Mouse (Mus musculus): Measurements from ENCODE around the gene Tpm1. TPM values are rescaled to one million over a fixed set of nuclear protein-coding genes. Genes with fewer than 3 reads are reported as not detected.

The Tpm1 gene
- polyA plus RNA-seq, 1 experiment from 2014 or later, result 136 TPM

DNA sequence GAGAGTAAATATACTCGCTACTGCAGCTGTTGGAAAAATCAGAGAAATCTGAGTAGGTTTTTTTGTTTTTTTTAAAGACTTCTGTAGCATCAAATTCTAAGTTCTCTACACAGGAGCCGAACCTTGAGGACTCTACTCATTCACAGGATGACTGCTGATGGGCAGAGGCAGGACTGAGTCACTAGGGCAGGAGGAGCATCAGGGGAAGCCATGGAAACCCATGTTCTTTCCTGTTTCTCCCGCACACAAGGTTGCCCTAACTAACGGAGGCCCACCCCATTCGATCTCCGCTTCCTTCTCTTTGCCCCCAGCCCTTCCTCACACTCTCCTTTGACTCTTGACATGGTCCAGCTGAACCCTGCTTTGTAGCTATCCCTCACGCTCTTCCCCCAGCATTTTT lies 10.5 kb downstream of the Tpm1 start:
- Histone ChIP-seq H3K4me2 (0 out of 2 replicates have a peak overlapping the region, but pooled peaks have one; percentile 70), H3K4me3 (replicated peaks) (no peak overlapping the region), H3K9ac (0 out of 2 replicates have a peak overlapping the region, but pooled peaks have one; percentile 19), H3K4me1 (replicated peaks) (peaks cover 64% of the 10 kb centered on the region), H3K27ac (replicated peaks) (peak overlapping the region; percentile 98), H3K36me3 (replicated peaks) (peaks cover 36% of the 10 kb centered on the region), H3K9me3 (replicated peaks) (peaks cover 7% of the 10 kb centered on the region), H3K27me3 (no peaks in the 10 kb centered on the region)
- no peak for ATAC-seq (ENCODE audit: insufficient read depth)
- WGBS (ENCODE audit: insufficient replicate concordance), result 64% methylated on average over 7 of the region's 7 CpGs

DNA sequence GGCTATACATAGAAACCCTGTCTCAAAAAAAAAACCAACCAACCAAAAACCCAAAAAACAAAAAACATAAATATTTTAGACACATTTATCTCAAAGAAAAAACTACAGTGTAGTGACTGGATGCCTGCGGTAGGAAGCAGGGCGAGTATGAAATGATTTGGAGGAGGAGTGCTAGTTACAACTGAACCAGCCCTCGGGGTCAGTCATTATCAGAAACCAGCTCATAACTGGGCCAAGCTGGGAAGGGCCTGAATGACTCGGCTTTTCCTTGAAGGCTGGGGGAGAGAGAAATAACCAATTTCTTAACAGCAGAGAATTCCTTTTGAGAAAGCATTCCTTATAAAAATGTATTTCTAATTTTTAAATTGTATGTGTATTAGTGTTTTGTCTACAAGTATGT lies 11.5 kb downstream of the Tpm1 start:
- H3K9ac ChIP-seq, result peak overlapping the region; percentile 20; the same call in 1 of the 2 replicates
- H3K36me3 ChIP-seq (replicated peaks), result peaks cover 46% of the 10 kb centered on the region
- H3K9me3 ChIP-seq (replicated peaks), result peaks cover 7% of the 10 kb centered on the region
- H3K4me2 ChIP-seq, result peak overlapping the region; percentile 47
- WGBS (ENCODE audit: insufficient replicate concordance), result 26% methylated on average over 4 of the region's 4 CpGs
- H3K4me3 ChIP-seq (replicated peaks), result no peak overlapping the region
- H3K27ac ChIP-seq (replicated peaks), result peak overlapping the region; percentile 98
- H3K27me3 ChIP-seq, result no peaks in the 10 kb centered on the region
- peaks cover 64% of the 10 kb centered on the region for H3K4me1 ChIP-seq (replicated peaks)
- ATAC-seq (ENCODE audit: insufficient read depth), result peak; percentile 42

DNA sequence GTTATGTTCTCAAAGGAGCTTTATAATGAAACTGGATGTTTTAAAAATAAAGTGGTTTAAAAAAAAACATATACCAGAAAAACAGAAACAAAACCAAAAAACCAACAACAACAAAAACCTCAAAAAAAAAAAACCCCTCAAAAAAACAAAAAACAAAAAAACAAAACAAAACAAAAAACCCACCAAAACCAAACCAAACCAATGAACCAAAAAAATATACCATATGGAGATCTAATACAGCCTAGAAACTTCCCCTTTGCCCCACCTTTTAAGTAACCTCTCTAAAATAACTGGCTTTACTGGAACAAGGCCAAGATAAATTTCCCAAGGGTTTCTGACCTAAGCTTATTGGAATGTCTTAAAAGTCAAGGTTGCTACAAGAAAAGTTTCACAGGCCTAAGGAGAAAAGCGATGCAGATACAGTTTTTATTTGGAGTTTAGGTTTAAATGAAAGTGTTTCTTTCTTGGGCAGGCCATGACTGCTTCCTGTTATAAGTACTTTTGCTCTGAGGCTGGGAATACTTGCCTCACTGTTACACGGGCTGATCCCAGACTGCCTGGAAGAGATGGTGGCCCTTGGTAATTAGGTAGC lies 12.6 kb downstream of the Tpm1 start:
- Histone ChIP-seq H3K36me3 (replicated peaks) (peaks cover 56% of the 10 kb centered on the region), H3K9ac (peak overlapping the region; percentile 20; the same call in 1 of the 2 replicates), H3K27me3 (no peaks in the 10 kb centered on the region), H3K4me2 (0 out of 2 replicates have a peak overlapping the region, but pooled peaks have one; percentile 47), H3K9me3 (replicated peaks) (peaks cover 7% of the 10 kb centered on the region), H3K4me3 (replicated peaks) (no peak overlapping the region), H3K27ac (replicated peaks) (peak overlapping the region; percentile 98), H3K4me1 (replicated peaks) (peaks cover 56% of the 10 kb centered on the region)
- ATAC-seq (ENCODE audit: insufficient read depth), result no peak
- 68% methylated on average over 2 of the region's 2 CpGs for WGBS (ENCODE audit: insufficient replicate concordance)

DNA sequence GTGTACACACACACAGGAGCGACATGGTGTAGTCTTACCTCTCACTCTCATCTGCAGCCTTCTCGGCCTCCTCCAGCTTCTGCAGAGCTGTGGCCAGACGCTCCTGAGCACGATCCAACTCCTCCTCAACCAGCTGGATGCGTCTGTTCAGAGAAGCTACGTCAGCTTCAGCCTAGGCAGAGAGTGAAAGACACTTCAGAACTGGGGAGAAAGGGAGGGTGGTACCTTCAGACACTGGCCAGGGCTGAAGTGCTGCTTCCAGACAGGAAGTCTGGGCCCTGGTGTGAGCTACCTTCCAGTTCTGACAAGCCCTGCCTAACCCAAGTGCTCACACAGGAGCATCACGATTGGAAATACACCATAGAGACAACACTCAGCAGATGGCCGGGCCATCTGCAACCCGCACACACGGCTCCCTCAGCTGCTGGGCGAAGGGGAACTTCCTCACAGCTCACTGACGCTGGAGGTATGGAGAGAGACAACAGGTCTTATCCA lies 13.2 kb downstream of the Tpm1 start:
- no peak overlapping the region for H3K9ac ChIP-seq
- peaks cover 7% of the 10 kb centered on the region for H3K9me3 ChIP-seq (replicated peaks)
- no peak overlapping the region for H3K4me2 ChIP-seq
- 61% methylated on average over 12 of the region's 12 CpGs for WGBS (ENCODE audit: insufficient replicate concordance)
- peaks cover 63% of the 10 kb centered on the region for H3K36me3 ChIP-seq (replicated peaks)
- H3K4me1 ChIP-seq (replicated peaks), result peaks cover 50% of the 10 kb centered on the region
- peak overlapping the region; percentile 49; the same call in 1 of the 2 replicates for H3K27ac ChIP-seq (replicated peaks)
- no peak overlapping the region for H3K4me3 ChIP-seq (replicated peaks)
- no peak for ATAC-seq (ENCODE audit: insufficient read depth)
- no peaks in the 10 kb centered on the region for H3K27me3 ChIP-seq

DNA sequence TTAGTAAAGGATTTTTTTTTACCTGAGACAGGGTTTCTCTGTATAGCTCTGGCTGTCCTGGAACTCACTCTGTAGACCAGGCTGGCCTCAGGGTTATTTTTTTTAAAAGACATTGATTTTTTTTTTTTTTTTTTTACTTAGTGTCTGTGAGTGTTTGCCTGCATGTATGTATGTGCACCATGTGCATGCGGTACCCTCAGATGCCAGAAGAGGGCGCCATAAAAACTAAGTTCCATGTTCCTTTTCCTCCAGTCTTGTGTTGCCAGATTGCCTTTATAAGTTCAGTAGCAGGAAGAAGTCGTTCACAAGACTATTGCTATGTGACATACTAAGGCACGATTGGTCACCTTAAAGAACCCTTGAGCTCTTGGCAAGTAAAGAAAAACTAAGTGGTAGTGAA lies 14.5 kb downstream of the Tpm1 start:
- peaks cover 76% of the 10 kb centered on the region for H3K36me3 ChIP-seq (replicated peaks)

DNA sequence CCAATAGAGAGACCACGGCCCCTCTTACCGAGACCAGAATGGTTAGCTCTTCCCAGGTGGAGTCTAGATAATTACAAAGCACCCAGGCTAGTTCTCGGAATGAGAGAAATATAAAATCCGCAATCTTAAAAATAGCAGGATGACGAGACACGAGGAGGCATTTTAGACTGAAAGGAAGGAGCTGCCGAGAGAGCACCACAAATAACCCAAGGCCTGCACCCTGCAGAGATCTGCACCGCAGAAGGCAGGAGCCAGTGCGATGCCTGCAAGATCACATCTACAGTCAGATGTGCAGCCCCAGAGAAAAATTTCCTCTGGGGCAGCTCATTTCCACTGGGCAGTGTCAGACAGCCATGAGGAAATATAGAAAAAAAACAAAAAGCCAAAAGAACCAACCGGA lies 16.2 kb downstream of the Tpm1 start:
- H3K4me1 ChIP-seq (replicated peaks), result peaks cover 20% of the 10 kb centered on the region
- no peaks in the 10 kb centered on the region for H3K27me3 ChIP-seq
- H3K9ac ChIP-seq, result no peak overlapping the region
- ATAC-seq (ENCODE audit: insufficient read depth), result no peak
- peaks cover 7% of the 10 kb centered on the region for H3K9me3 ChIP-seq (replicated peaks)
- no peak overlapping the region for H3K4me2 ChIP-seq
- no peak overlapping the region for H3K4me3 ChIP-seq (replicated peaks)
- WGBS (ENCODE audit: insufficient replicate concordance), result 89% methylated on average over 10 of the region's 10 CpGs
- no peak overlapping the region for H3K27ac ChIP-seq (replicated peaks)
- H3K36me3 ChIP-seq (replicated peaks), result peaks cover 92% of the 10 kb centered on the region

More for the DNA sequence above, 14.5 kb downstream of the Tpm1 start:
- Histone ChIP-seq H3K4me3 (replicated peaks) (no peak overlapping the region), H3K4me2 (no peak overlapping the region), H3K9me3 (replicated peaks) (peaks cover 7% of the 10 kb centered on the region), H3K4me1 (replicated peaks) (peaks cover 36% of the 10 kb centered on the region), H3K9ac (no peak overlapping the region), H3K27me3 (no peaks in the 10 kb centered on the region), H3K27ac (replicated peaks) (no peak overlapping the region)
- 83% methylated on average over 4 of the region's 4 CpGs for WGBS (ENCODE audit: insufficient replicate concordance)
- no peak for ATAC-seq (ENCODE audit: insufficient read depth)

DNA sequence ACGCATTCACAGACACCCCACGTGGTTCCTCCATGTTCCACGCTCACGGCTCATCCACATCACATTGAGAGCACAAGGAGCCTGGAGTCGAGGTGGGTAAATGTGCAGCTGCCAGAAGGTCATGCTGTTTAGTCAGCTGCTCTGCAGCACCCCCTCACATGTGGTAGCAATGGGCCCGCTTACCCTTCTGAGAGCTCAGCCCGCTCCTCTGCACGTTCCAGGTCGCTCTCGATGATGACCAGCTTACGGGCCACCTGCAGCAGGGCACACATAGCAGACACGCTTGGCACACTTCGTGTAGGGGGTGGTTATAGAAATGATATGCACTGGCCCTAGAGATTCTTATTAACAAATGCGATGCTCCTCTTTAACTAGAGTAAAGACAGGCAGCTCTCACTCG lies 16.6 kb downstream of the Tpm1 start:
- no peak overlapping the region for H3K4me3 ChIP-seq (replicated peaks)
- H3K4me1 ChIP-seq (replicated peaks), result peaks cover 16% of the 10 kb centered on the region
- H3K27ac ChIP-seq (replicated peaks), result no peak overlapping the region
- 92% methylated on average over 15 of the region's 15 CpGs for WGBS (ENCODE audit: insufficient replicate concordance)
- no peak overlapping the region for H3K9ac ChIP-seq
- H3K9me3 ChIP-seq (replicated peaks), result peaks cover 7% of the 10 kb centered on the region
- H3K27me3 ChIP-seq, result no peaks in the 10 kb centered on the region
- no peak for ATAC-seq (ENCODE audit: insufficient read depth)
- H3K4me2 ChIP-seq, result no peak overlapping the region
- peaks cover 96% of the 10 kb centered on the region for H3K36me3 ChIP-seq (replicated peaks)

DNA sequence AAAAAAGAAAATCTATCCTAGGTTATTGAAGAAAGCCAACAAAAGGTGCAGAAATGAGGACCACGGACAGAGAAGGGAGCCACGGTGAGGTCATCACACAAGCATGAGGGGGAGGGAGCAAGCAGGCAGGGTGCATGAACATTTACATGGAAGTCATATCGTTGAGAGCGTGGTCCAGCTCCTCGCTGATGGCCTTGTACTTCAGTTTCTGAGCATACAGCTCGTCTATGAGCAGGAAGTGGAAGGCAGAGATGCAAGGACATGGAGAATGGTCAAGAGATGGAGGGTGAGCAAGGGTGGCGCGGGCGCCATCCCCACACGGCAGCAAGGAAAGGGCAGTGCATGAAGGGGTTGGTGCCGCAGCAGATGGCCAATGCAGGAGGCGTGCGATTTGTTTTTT lies 19.7 kb downstream of the Tpm1 start:
- Histone ChIP-seq H3K27me3 (no peaks in the 10 kb centered on the region), H3K36me3 (replicated peaks) (peaks cover 94% of the 10 kb centered on the region), H3K9ac (no peak overlapping the region), H3K9me3 (replicated peaks) (no peaks in the 10 kb centered on the region), H3K4me1 (replicated peaks) (peaks cover 19% of the 10 kb centered on the region), H3K4me3 (replicated peaks) (no peak overlapping the region), H3K4me2 (no peak overlapping the region), H3K27ac (replicated peaks) (no peak overlapping the region)
- no peak for ATAC-seq (ENCODE audit: insufficient read depth)
- WGBS (ENCODE audit: insufficient replicate concordance), result 88% methylated on average over 13 of the region's 13 CpGs

DNA sequence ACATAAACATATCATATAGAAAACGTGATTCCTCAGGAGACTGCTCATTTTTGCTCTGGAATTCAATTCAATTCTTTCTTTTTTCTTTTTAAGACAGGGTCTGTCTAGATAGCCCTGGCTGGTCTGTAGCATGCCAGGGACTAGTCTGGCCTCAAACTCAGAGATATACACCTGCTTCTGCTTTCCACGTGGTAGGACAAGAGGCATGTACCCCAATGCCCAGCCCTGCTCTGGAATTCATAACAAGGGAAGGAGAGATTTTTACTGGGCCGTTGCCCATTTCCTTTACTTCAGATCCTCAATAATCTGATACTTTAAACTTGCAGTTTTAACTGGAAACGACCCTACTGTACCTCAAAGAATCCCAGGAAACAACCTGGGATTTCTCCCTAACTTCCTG lies 20.3 kb downstream of the Tpm1 start:
- no peak for ATAC-seq (ENCODE audit: insufficient read depth)
- Histone ChIP-seq H3K36me3 (replicated peaks) (peaks cover 94% of the 10 kb centered on the region), H3K27ac (replicated peaks) (no peak overlapping the region), H3K4me3 (replicated peaks) (no peak overlapping the region), H3K27me3 (no peaks in the 10 kb centered on the region), H3K9me3 (replicated peaks) (no peaks in the 10 kb centered on the region), H3K4me1 (replicated peaks) (peaks cover 25% of the 10 kb centered on the region), H3K4me2 (no peak overlapping the region), H3K9ac (no peak overlapping the region)
- 74% methylated on average over 4 of the region's 4 CpGs for WGBS (ENCODE audit: insufficient replicate concordance)

DNA sequence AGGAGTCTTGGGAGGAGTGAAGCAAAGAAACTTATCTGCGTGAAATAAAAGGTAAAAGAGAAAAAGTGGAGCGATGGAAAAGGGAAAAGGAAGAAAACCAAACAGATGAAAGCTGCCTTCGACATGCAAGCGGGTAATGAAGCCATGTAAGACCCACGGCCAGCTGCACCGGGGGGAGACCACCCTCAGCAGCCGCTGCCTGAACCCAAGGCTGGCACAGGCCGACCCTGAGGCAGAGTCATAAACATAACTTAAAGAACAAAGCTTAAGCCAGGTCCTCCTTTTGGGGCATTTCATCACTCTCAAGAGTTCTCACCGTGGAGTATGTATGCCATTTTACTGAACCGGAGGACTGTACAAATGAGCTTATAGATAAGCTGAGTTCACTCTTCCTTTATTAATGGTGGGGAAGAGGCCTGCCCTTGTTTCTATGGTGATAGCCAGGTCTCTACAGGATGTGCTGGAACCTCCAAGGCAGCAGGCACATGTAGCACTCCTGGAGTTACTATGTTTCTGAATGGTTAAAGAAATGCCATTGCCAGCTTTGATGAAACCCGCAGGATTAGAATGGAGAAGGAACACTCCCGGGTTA lies 21.0 kb downstream of the Tpm1 start:
- no peak for ATAC-seq (ENCODE audit: insufficient read depth)
- Histone ChIP-seq H3K4me3 (replicated peaks) (no peak overlapping the region), H3K36me3 (replicated peaks) (peaks cover 94% of the 10 kb centered on the region), H3K27ac (replicated peaks) (0 out of 2 replicates have a peak overlapping the region, but pooled peaks have one; percentile 15), H3K4me2 (no peak overlapping the region), H3K9me3 (replicated peaks) (no peaks in the 10 kb centered on the region), H3K9ac (no peak overlapping the region), H3K4me1 (replicated peaks) (peaks cover 32% of the 10 kb centered on the region), H3K27me3 (no peaks in the 10 kb centered on the region)
- WGBS (ENCODE audit: insufficient replicate concordance), result 86% methylated on average over 12 of the region's 12 CpGs

DNA sequence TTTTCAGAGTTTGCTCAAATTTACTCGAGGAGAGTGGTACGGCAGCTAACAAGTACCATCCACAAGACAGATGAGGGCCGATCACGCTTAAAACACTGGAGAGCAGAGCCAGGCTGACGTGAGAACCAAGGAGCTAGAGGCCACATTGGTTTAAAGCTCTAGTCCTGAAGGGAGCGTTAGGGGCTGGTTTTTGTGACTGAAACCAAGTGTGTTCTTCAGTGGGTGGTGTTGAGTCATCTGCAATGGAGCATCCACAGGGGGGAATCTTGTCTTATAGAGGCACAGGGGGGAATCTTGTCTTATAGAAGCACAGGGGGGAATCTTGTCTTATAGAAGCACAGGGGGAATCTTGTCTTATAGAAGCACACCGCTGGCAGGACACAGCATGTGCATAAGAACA lies 22.3 kb downstream of the Tpm1 start:
- no peak for ATAC-seq (ENCODE audit: insufficient read depth)
- H3K27ac ChIP-seq (replicated peaks), result peak overlapping the region; percentile 68
- no peaks in the 10 kb centered on the region for H3K9me3 ChIP-seq (replicated peaks)
- no peak overlapping the region for H3K4me2 ChIP-seq
- H3K9ac ChIP-seq, result no peak overlapping the region
- no peak overlapping the region for H3K4me3 ChIP-seq (replicated peaks)
- no peaks in the 10 kb centered on the region for H3K27me3 ChIP-seq
- peaks cover 39% of the 10 kb centered on the region for H3K4me1 ChIP-seq (replicated peaks)
- H3K36me3 ChIP-seq (replicated peaks), result peaks cover 94% of the 10 kb centered on the region
- WGBS (ENCODE audit: insufficient replicate concordance), result 89% methylated on average over 7 of the region's 7 CpGs
